Mouse (Mus musculus): Measurements from ENCODE around the gene Apobec3. TPM values are rescaled to one million over a fixed set of nuclear protein-coding genes. Genes with fewer than 3 reads are reported as not detected.

Apobec3 gene
- polyA plus RNA-seq, 2 experiments: 12.0 to 18.0 TPM

DNA sequence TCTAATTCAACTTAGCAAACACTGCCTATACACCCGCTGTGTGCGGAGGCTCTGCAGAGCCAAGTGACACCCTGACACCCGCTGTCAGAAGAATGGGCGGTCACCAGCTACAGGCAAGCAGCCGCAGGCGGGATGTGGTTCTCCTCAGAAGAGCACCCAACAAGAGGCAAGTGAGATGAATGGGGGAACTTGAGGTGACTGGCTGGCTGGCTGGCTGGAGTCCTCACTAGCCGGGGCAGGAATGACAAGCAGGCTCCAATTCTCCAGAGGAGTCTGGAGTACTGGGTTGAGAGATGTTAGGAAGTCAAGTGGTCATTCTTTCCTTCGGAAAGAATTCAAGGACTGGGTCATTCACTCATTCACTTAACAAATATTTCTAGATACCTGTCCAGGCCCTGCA, 65.1 kb downstream of the Apobec3 start:
- Histone ChIP-seq H3K9ac (ENCODE audit: low read depth, low read length, severe bottlenecking) (no peak overlapping the region), H3K4me1 (ENCODE audit: control insufficient read depth, insufficient read depth, low read length) (peaks cover 11% of the 10 kb centered on the region), H3K27ac (replicated peaks; ENCODE audit: low read depth, low read length) (no peak overlapping the region), H3K4me3 (replicated peaks; ENCODE audit: low read length) (no peak overlapping the region), H3K4me2 (replicated peaks; ENCODE audit: low read depth, low read length, severe bottlenecking) (no peak overlapping the region), H3K27me3 (ENCODE audit: control insufficient read depth, insufficient read depth, low read length) (no peaks in the 10 kb centered on the region), H3K9me3 (ENCODE audit: control insufficient read depth, low read length) (no peaks in the 10 kb centered on the region), H3K36me3 (ENCODE audit: control insufficient read depth, insufficient read depth, low read length) (no peaks in the 10 kb centered on the region)
- ATAC-seq (ENCODE audit: low FRiP score, low read depth): no peak
- DNase-seq (ENCODE audit: low spot score): no peak
- TF ChIP-seq POLR2A (IDR thresholded peaks at IDR 0.05; ENCODE audit: borderline replicate concordance, extremely low read depth, insufficient read depth, insufficient read length): no peak
- WGBS: 84% methylated on average over 8 of the region's 8 CpGs

DNA sequence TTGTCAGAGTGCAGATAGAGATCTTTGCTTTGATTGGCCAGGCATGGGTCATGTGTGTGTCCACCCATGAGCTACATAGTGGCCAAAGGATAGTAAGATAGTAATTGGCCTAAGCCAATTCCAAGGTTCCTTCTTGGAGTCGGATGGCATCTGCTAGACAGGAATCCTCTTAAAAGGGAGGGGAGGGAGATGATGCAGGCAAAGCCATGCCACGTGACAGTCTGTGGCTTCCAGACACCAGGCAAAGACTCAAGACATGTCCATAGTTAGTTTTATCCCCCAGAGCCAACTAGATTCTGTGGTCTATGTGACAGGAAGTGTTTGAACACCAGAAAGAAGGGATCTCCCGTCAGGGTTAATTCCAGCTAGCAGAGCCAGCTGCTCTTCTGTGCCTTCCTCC, 67.0 kb downstream of the Apobec3 start:
- H3K4me1 ChIP-seq (ENCODE audit: control insufficient read depth, insufficient read depth, low read length): no peaks in the 10 kb centered on the region
- no peak for TF ChIP-seq POLR2A (IDR thresholded peaks at IDR 0.05; ENCODE audit: borderline replicate concordance, extremely low read depth, insufficient read depth, insufficient read length)
- WGBS: 47% methylated on average over 3 of the region's 3 CpGs

DNA sequence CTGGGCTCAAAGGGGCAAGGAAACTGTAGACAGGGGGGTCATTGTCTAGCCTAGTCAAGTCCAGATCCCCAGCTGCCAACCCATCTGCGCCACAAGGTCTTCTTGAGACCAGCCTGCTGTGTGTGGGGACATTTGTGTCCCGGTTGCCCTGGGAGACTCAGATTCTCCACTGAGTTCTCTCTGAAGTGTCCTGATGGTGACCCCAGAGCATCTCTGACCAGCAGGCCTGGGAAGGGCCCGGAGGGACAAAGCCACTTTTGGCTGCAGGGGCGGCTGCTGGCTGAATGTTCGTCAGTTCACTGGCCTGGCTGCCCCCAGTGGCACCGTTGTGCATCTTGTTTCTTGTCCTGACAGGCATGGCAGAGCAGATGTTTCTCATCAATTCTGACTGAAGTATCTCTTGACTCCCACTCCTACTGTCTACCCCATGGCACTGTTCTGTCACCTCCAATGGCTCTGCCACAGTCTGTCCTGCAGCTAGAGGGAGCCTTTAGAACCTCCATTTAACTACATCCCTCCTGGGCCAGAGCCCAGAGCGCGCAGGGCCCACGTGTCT, 70.0 kb downstream of the Apobec3 start:
- peak; percentile 23; the same call in 1 of the 2 replicates for ATAC-seq (ENCODE audit: low FRiP score, low read depth)
- DNase-seq (ENCODE audit: low spot score): no peak

More for the DNA sequence above, 67.0 kb downstream of the Apobec3 start:
- Histone ChIP-seq H3K36me3 (ENCODE audit: control insufficient read depth, insufficient read depth, low read length) (no peaks in the 10 kb centered on the region), H3K27ac (replicated peaks; ENCODE audit: low read depth, low read length) (no peak overlapping the region), H3K4me2 (replicated peaks; ENCODE audit: low read depth, low read length, severe bottlenecking) (no peak overlapping the region), H3K9ac (ENCODE audit: low read depth, low read length, severe bottlenecking) (no peak overlapping the region), H3K4me3 (replicated peaks; ENCODE audit: low read length) (no peak overlapping the region), H3K27me3 (ENCODE audit: control insufficient read depth, insufficient read depth, low read length) (no peaks in the 10 kb centered on the region), H3K9me3 (ENCODE audit: control insufficient read depth, low read length) (no peaks in the 10 kb centered on the region)
- ATAC-seq (ENCODE audit: low FRiP score, low read depth) (no peak), DNase-seq (ENCODE audit: low spot score) (no peak)

DNA sequence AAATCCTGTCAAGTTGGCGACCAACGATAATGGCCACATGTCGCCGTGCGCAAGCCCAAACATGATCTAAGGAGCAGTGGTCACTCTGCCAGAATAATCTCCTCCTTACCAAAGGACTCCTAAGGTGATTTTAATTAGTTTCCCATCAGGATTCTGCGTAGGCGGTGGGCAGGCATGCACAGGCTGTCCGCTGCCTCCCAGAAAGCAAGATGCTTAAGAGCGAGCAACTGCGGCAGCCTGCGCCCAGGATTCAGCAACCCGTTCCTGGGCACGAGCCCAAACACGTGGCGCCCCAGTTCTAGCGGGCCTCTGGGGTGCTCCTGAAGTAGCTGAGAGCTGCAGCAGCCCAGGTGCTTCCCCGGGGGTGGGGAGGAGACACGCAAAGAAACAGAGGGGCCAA, 71.2 kb downstream of the Apobec3 start:
- H3K4me1 ChIP-seq (ENCODE audit: control insufficient read depth, insufficient read depth, low read length): no peaks in the 10 kb centered on the region
- H3K27ac ChIP-seq (replicated peaks; ENCODE audit: low read depth, low read length): no peak overlapping the region
- no peak overlapping the region for H3K9ac ChIP-seq (ENCODE audit: low read depth, low read length, severe bottlenecking)
- no peaks in the 10 kb centered on the region for H3K36me3 ChIP-seq (ENCODE audit: control insufficient read depth, insufficient read depth, low read length)
- H3K27me3 ChIP-seq (ENCODE audit: control insufficient read depth, insufficient read depth, low read length): no peaks in the 10 kb centered on the region
- DNase-seq (ENCODE audit: low spot score) (no peak), ATAC-seq (ENCODE audit: low FRiP score, low read depth) (no peak)
- H3K4me3 ChIP-seq (replicated peaks; ENCODE audit: low read length): no peak overlapping the region
- WGBS: 78% methylated on average over 18 of the region's 18 CpGs
- H3K9me3 ChIP-seq (ENCODE audit: control insufficient read depth, low read length): no peaks in the 10 kb centered on the region
- no peak for TF ChIP-seq POLR2A (IDR thresholded peaks at IDR 0.05; ENCODE audit: borderline replicate concordance, extremely low read depth, insufficient read depth, insufficient read length)
- H3K4me2 ChIP-seq (replicated peaks; ENCODE audit: low read depth, low read length, severe bottlenecking): no peak overlapping the region

More for the DNA sequence above, 70.0 kb downstream of the Apobec3 start:
- Histone ChIP-seq H3K9ac (ENCODE audit: low read depth, low read length, severe bottlenecking) (no peak overlapping the region), H3K9me3 (ENCODE audit: control insufficient read depth, low read length) (no peaks in the 10 kb centered on the region), H3K4me1 (ENCODE audit: control insufficient read depth, insufficient read depth, low read length) (no peaks in the 10 kb centered on the region), H3K36me3 (ENCODE audit: control insufficient read depth, insufficient read depth, low read length) (no peaks in the 10 kb centered on the region), H3K4me3 (replicated peaks; ENCODE audit: low read length) (no peak overlapping the region), H3K4me2 (replicated peaks; ENCODE audit: low read depth, low read length, severe bottlenecking) (no peak overlapping the region), H3K27ac (replicated peaks; ENCODE audit: low read depth, low read length) (no peak overlapping the region), H3K27me3 (ENCODE audit: control insufficient read depth, insufficient read depth, low read length) (no peaks in the 10 kb centered on the region)
- no peak for TF ChIP-seq POLR2A (IDR thresholded peaks at IDR 0.05; ENCODE audit: borderline replicate concordance, extremely low read depth, insufficient read depth, insufficient read length)
- 64% methylated on average over 9 of the region's 9 CpGs for WGBS

DNA sequence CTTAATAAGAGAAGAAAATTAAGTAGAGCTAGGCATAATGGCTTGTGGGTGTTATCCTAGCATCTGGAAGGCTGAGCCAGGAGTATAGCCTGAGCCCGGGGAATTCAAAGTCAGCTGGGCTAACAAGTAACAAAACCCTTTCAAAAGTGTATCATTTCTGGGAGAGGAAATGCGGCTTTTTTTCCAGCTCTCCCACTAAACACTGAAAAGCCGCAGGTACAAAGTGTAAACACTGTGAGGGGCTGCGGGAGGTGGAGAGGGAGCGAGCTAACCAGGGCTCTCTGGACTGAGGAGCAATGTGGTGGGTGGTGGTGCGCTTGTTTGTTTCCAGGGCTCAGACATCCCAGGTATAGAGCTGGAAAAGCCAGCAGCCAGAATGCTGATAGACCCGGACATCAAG, 72.9 kb downstream of the Apobec3 start:
- no peak for TF ChIP-seq POLR2A (IDR thresholded peaks at IDR 0.05; ENCODE audit: borderline replicate concordance, extremely low read depth, insufficient read depth, insufficient read length)
- 84% methylated on average over 7 of the region's 7 CpGs for WGBS

More for the DNA sequence above, 72.9 kb downstream of the Apobec3 start:
- H3K9ac ChIP-seq (ENCODE audit: low read depth, low read length, severe bottlenecking): no peak overlapping the region
- H3K4me1 ChIP-seq (ENCODE audit: control insufficient read depth, insufficient read depth, low read length): no peaks in the 10 kb centered on the region
- no peak overlapping the region for H3K4me2 ChIP-seq (replicated peaks; ENCODE audit: low read depth, low read length, severe bottlenecking)
- no peaks in the 10 kb centered on the region for H3K9me3 ChIP-seq (ENCODE audit: control insufficient read depth, low read length)
- DNase-seq (ENCODE audit: low spot score): no peak
- H3K36me3 ChIP-seq (ENCODE audit: control insufficient read depth, insufficient read depth, low read length): no peaks in the 10 kb centered on the region
- no peak overlapping the region for H3K4me3 ChIP-seq (replicated peaks; ENCODE audit: low read length)
- no peak overlapping the region for H3K27ac ChIP-seq (replicated peaks; ENCODE audit: low read depth, low read length)
- no peaks in the 10 kb centered on the region for H3K27me3 ChIP-seq (ENCODE audit: control insufficient read depth, insufficient read depth, low read length)
- ATAC-seq (ENCODE audit: low FRiP score, low read depth): no peak

Other genes starting within 250 kb of the Apobec3 start
- 7.5 and 7.9 TPM in 2 replicates for gene Fam227a, start 232.7 kb upstream of the Apobec3 start, polyA plus RNA-seq (2012; rRNA removed)
- 1.3 and 2.0 TPM in 2 replicates for gene Fam227a, start 232.7 kb upstream of the Apobec3 start, polyA plus RNA-seq (2014; fragmentation: Nextera tagmentation; extraction: Ambion mirVana)
- 17.9 and 21.6 TPM in 2 replicates for gene Cby1, start 232.5 kb upstream of the Apobec3 start, polyA plus RNA-seq (2012; rRNA removed)
- gene Cby1, start 232.5 kb upstream of the Apobec3 start, polyA plus RNA-seq (2014; fragmentation: Nextera tagmentation; extraction: Ambion mirVana): 44.9 and 49.6 TPM in 2 replicates
- 112 and 117 TPM in 2 replicates for gene Tomm22, start 220.8 kb upstream of the Apobec3 start, polyA plus RNA-seq (2012; rRNA removed)
- gene Tomm22, start 220.8 kb upstream of the Apobec3 start, polyA plus RNA-seq (2014; fragmentation: Nextera tagmentation; extraction: Ambion mirVana): 207 and 217 TPM in 2 replicates
- 38.7 and 44.6 TPM in 2 replicates for gene Josd1, start 203.7 kb upstream of the Apobec3 start, polyA plus RNA-seq (2012; rRNA removed)
- gene Josd1, start 203.7 kb upstream of the Apobec3 start, polyA plus RNA-seq (2014; fragmentation: Nextera tagmentation; extraction: Ambion mirVana): 21.1 and 23.3 TPM in 2 replicates
- gene Gtpbp1, start 200.8 kb upstream of the Apobec3 start, polyA plus RNA-seq (2012; rRNA removed): 39.6 and 43.9 TPM in 2 replicates
- gene Gtpbp1, start 200.8 kb upstream of the Apobec3 start, polyA plus RNA-seq (2014; fragmentation: Nextera tagmentation; extraction: Ambion mirVana): 32.6 and 36.8 TPM in 2 replicates
- 37.9 and 46.8 TPM in 2 replicates for gene Sun2, start 149.1 kb upstream of the Apobec3 start, polyA plus RNA-seq (2012; rRNA removed)
- gene Sun2, start 149.1 kb upstream of the Apobec3 start, polyA plus RNA-seq (2014; fragmentation: Nextera tagmentation; extraction: Ambion mirVana): 6.9 and 8.0 TPM in 2 replicates
- 70.2 and 88.9 TPM in 2 replicates for gene Dnal4, start 113.8 kb upstream of the Apobec3 start, polyA plus RNA-seq (2012; rRNA removed)
- 60.9 and 68.2 TPM in 2 replicates for gene Dnal4, start 113.8 kb upstream of the Apobec3 start, polyA plus RNA-seq (2014; fragmentation: Nextera tagmentation; extraction: Ambion mirVana)
- gene Nptxr, start 86.9 kb upstream of the Apobec3 start, polyA plus RNA-seq (2012; rRNA removed): 9.3 and 11.3 TPM in 2 replicates
- gene Nptxr, start 86.9 kb upstream of the Apobec3 start, polyA plus RNA-seq (2014; fragmentation: Nextera tagmentation; extraction: Ambion mirVana): 2.6 and 4.7 TPM in 2 replicates
- 1.7 TPM in 1 of 2 replicates, not detected in the other for gene Npcd, start 57.4 kb upstream of the Apobec3 start, polyA plus RNA-seq (2012; rRNA removed)
- 0.50 and 0.99 TPM in 2 replicates for gene Npcd, start 57.4 kb upstream of the Apobec3 start, polyA plus RNA-seq (2014; fragmentation: Nextera tagmentation; extraction: Ambion mirVana)
- gene Cbx6, start 57.0 kb upstream of the Apobec3 start, polyA plus RNA-seq (2012; rRNA removed): 83.4 and 95.0 TPM in 2 replicates
- 49.1 and 49.9 TPM in 2 replicates for gene Cbx6, start 57.0 kb upstream of the Apobec3 start, polyA plus RNA-seq (2014; fragmentation: Nextera tagmentation; extraction: Ambion mirVana)
- 8.5 and 9.3 TPM in 2 replicates for gene Cbx7, start 79.5 kb downstream of the Apobec3 start, polyA plus RNA-seq (2012; rRNA removed)
- 2.1 and 2.9 TPM in 2 replicates for gene Cbx7, start 79.5 kb downstream of the Apobec3 start, polyA plus RNA-seq (2014; fragmentation: Nextera tagmentation; extraction: Ambion mirVana)
- gene Pdgfb, start 123.3 kb downstream of the Apobec3 start, polyA plus RNA-seq (2012; rRNA removed): 15.4 and 19.9 TPM in 2 replicates
- 4.2 and 5.0 TPM in 2 replicates for gene Pdgfb, start 123.3 kb downstream of the Apobec3 start, polyA plus RNA-seq (2014; fragmentation: Nextera tagmentation; extraction: Ambion mirVana)
- 10.8 and 11.0 TPM in 2 replicates for gene Syngr1, start 199.7 kb downstream of the Apobec3 start, polyA plus RNA-seq (2012; rRNA removed)
- gene Syngr1, start 199.7 kb downstream of the Apobec3 start, polyA plus RNA-seq (2014; fragmentation: Nextera tagmentation; extraction: Ambion mirVana): 8.3 and 11.5 TPM in 2 replicates
- gene Rpl3, start 200.2 kb downstream of the Apobec3 start, polyA plus RNA-seq (2012; rRNA removed): 1,074 and 1,569 TPM in 2 replicates
- gene Rpl3, start 200.2 kb downstream of the Apobec3 start, polyA plus RNA-seq (2014; fragmentation: Nextera tagmentation; extraction: Ambion mirVana): 1,384 and 1,387 TPM in 2 replicates
- 43.1 and 56.5 TPM in 2 replicates for gene Tab1, start 241.5 kb downstream of the Apobec3 start, polyA plus RNA-seq (2012; rRNA removed)
- 34.6 and 39.4 TPM in 2 replicates for gene Tab1, start 241.5 kb downstream of the Apobec3 start, polyA plus RNA-seq (2014; fragmentation: Nextera tagmentation; extraction: Ambion mirVana)